Mouse (Mus musculus) G1E (cell line): ENCODE measurements around the gene Lrrc1. TPM values are rescaled to one million over a fixed set of nuclear protein-coding genes. Genes with fewer than 3 reads are reported as not detected.

Experiments
- ATAC-seq: 2 replicates; pipeline ENCODE4 v1.8.0; 2016; ENCODE audit warnings: mild to moderate bottlenecking; ENCODE audit not compliant: insufficient number of reproducible peaks, poor library complexity, low FRiP score, severe bottlenecking; ENCODE audit errors: extremely low read depth
- DNase-seq: peaks from one replicate; pipeline ENCODE4 v3.0.0; 2012; ENCODE audit warnings: low spot score
- H3K27me3 ChIP-seq: 2 replicates; pipeline ENCODE4 v1.6.1; 2012; ENCODE audit warnings: mild to moderate bottlenecking, low read length, inconsistent platforms; ENCODE audit not compliant: insufficient read depth
- H3K36me3 ChIP-seq: replicated peaks from 2 replicates; pipeline ENCODE3; 2012; ENCODE audit warnings: mild to moderate bottlenecking, inconsistent platforms
- H3K4me1 ChIP-seq: 2 replicates; pipeline ENCODE4 v1.6.1; 2012; ENCODE audit warnings: low read depth, low read length, inconsistent platforms, mixed read lengths; ENCODE audit not compliant: insufficient read depth
- H3K4me3 ChIP-seq: 2 replicates; pipeline ENCODE4 v1.5.1; 2012; ENCODE audit warnings: low read depth, mild to moderate bottlenecking, inconsistent platforms, low read length, moderate library complexity, mixed read lengths
- H3K9me3 ChIP-seq: replicated peaks from 2 replicates; pipeline ENCODE4 v1.6.1; 2012; ENCODE audit warnings: inconsistent platforms
- CTCF ChIP-seq: IDR thresholded peaks from 2 replicates; pipeline ENCODE4 v1.5.1; 2012; ENCODE audit warnings: low read depth, low read length, inconsistent platforms, mixed read lengths
- GATA1 ChIP-seq: IDR thresholded peaks from 2 replicates; pipeline ENCODE4 v1.6.1; 2012; ENCODE audit warnings: borderline replicate concordance, low read length, inconsistent platforms, mixed read lengths
- GATA2 ChIP-seq: IDR thresholded peaks from 2 replicates; pipeline ENCODE4 v1.6.1; 2012; ENCODE audit warnings: low read depth, low read length, inconsistent platforms, borderline replicate concordance
- POLR2AphosphoS5 ChIP-seq: IDR thresholded peaks from 2 replicates; pipeline ENCODE4 v1.6.1; 2012; ENCODE audit warnings: low read depth, low read length, inconsistent platforms; ENCODE audit not compliant: insufficient replicate concordance
- TAL1 ChIP-seq: conservative IDR thresholded peaks from 2 replicates; pipeline ENCODE4 v1.6.1; 2012; ENCODE audit warnings: low read depth, low read length, inconsistent platforms, mixed read lengths
- polyA plus RNA-seq: library from polyadenylated mRNA; stranded (reverse); fragments of >175 nt; gene quantifications from 2 replicates; pipeline ENCODE4 v1.2.3, GENCODE M21; 2012
- total RNA-seq, 2 experiments: library from RNA; stranded (forward) in 1 of 2; stranded (reverse) in 1 of 2; fragments of 200-1000 nt in 1 of 2; fragments of >200 nt in 1 of 2; fragmentation: Nextera tagmentation in 1 of 2; gene quantifications; 2 replicates each; pipeline ENCODE4 v1.2.3; 2014 to 2017

Gene Lrrc1
- total and polyA plus RNA-seq, 3 experiments: 0.16 TPM; not detected in 2

DNA sequence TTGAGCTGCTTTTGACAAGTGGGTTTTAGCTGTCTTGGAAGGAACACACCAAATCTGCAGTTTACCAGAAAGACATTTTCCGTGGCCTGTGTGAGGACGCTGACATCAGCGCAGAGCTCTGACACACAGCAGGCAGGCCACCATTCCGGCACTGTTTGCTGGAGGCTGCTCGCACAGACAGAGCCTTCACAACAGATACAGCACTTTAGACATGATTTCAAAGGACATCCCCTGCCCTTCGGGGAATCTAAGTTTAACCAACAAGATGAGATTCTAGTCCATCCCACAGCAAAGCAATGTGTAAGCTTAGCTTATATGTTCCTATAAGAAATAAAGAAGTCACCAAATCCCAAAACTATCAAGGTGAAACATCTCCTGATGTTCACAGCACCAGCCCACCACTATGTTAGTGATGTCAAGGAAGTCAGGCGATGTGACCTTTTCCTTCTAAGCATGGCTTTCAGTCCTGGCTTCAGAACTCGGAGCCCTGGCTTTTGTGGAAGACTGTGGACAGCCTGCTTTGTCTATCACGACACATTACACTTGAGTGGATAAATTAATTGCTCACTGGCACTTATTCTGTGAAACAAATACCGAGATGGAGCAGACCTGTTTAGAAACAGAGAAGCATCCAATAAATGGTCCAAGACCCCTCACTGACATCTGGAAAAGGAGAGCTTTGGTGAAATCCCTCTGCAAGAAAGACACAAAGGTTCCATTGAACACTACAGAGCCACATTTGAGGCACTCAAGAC, 66.3 kb downstream of the Lrrc1 start:
- Histone ChIP-seq H3K4me1 (no peaks in the 10 kb centered on the region), H3K27me3 (no peaks in the 10 kb centered on the region), H3K9me3 (peaks cover 57% of the 10 kb centered on the region), H3K36me3 (no peaks in the 10 kb centered on the region), H3K4me3 (no peak overlapping the region)
- DNase-seq: no peak
- TF ChIP-seq TAL1: no peak
- TF ChIP-seq GATA1: no peak
- no peak for TF ChIP-seq CTCF
- TF ChIP-seq GATA2: no peak
- ATAC-seq: no peak

DNA sequence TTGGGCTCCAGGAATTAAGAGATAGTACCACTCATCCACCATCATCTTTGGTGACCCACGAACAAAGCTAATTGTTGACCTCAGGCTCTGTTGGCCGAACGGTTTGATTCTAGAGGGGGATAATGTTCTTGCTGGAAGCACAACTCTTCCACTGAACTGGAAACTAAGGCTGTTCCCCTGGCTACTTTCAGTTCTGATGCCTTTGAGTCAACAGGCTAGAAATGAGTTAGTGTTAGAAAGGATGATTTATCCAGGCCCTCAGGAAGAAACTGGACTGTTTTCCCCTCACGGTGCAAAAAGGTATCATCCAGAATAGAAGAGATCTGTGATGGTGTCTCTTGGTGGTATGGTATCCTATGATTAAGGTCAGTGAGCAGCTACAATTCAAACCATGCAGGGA, 70.1 kb downstream of the Lrrc1 start:
- Histone ChIP-seq H3K4me3 (no peak overlapping the region), H3K27me3 (no peaks in the 10 kb centered on the region), H3K4me1 (no peaks in the 10 kb centered on the region), H3K9me3 (peaks cover 59% of the 10 kb centered on the region), H3K36me3 (no peaks in the 10 kb centered on the region)
- ATAC-seq: no peak
- TF ChIP-seq CTCF (no peak), GATA1 (no peak), GATA2 (no peak), TAL1 (no peak), POLR2AphosphoS5 (no peak)
- no peak for DNase-seq

DNA sequence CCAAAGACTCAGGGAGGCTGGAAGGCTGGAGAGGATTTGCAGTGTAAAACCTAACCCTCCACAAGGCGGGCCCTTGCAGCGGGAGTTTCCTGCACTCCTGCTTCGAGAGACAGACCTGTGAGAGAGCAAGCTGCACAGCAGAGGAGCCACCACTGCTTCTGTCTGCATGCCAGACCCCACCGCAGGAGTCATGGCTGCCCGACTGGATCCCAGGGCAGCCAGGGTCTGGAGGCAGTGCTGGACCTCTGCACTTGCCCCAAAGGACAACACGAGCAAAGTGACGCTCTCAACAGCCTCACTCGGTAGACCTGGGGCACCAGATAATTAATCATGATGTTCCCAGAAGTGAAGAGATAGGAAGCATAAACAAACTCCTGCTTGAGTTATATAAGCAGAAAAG, 72.1 kb downstream of the Lrrc1 start:
- no peak for DNase-seq
- Histone ChIP-seq H3K4me1 (no peaks in the 10 kb centered on the region), H3K27me3 (no peaks in the 10 kb centered on the region), H3K4me3 (0 out of 2 replicates have a peak overlapping the region, but pooled peaks have one; percentile 13), H3K36me3 (no peaks in the 10 kb centered on the region), H3K9me3 (peaks cover 62% of the 10 kb centered on the region)
- ATAC-seq: no peak
- TF ChIP-seq GATA2 (no peak), TAL1 (no peak), POLR2AphosphoS5 (no peak), GATA1 (no peak), CTCF (no peak)

DNA sequence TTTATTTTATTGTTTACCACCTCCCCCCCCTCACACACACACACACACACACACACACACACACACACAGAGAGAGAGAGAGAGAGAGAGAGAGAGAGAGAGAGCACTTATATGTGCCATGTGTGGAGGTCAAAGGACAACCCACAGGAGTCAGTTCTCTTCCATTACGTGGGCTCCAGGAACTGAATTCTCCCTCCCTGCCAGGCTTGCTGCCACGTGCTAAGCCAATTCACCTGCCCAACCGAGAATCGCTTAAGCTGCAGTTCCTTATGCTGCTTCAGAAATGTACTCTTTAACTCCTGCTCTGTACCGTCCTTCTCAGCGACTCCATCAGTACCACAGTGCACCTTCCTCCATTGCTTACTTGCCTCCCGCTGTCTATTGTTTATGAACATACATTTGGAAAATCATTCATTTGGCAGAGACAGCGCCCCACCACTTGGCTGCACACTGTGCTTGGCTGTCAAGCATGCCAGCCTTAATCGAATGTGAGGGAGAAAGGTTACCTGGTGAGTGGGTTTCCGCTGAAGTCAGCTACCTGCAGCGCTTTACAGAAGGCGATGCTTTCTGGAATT, 72.9 kb downstream of the Lrrc1 start:
- peaks cover 56% of the 10 kb centered on the region for H3K9me3 ChIP-seq
- H3K36me3 ChIP-seq: no peaks in the 10 kb centered on the region
- TF ChIP-seq GATA1 (no peak), GATA2 (no peak), CTCF (no peak), TAL1 (no peak), POLR2AphosphoS5 (no peak)
- no peaks in the 10 kb centered on the region for H3K27me3 ChIP-seq
- H3K4me3 ChIP-seq: no peak overlapping the region
- no peak for ATAC-seq
- no peaks in the 10 kb centered on the region for H3K4me1 ChIP-seq
- no peak for DNase-seq

DNA sequence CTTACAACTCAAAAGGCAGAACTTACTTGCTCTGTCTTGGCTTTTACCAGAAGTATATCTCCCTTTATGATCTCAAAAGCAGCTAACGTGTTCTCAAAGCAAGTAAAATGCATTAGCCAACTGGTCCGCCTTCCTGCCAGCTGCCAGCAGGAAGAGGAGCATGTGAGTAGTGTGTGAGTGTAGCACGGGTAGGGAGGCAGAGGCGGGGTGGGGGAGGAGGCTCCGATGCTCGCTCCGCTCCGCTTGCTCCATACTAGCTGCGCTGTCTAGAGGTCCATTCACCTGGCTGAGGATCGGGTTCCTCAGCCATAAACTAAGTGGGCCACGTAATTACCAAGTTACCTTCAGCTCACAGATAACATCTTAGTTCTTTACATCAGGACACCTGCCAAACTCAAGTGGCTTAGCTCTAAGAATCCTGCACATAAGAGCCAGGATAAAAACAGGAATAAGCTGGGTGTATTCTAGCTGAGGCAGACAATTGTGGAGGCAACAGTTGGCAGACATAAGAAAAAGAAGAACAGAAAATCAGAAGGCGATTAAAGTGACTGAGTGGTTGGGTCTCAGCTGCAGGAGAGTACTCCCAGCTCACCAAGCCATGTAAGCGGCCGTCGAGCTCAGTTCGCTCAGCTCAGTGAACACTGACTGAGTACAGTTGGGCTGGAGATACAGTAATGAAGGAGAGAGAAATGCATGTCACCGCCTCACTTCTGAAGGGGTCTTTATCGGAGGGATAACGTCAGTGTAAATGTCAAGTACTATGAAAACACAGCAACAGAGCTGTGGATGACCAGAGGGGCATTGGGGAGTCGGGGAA, 74.7 kb downstream of the Lrrc1 start:
- DNase-seq: no peak
- no peak for ATAC-seq
- Histone ChIP-seq H3K36me3 (no peaks in the 10 kb centered on the region), H3K4me3 (no peak overlapping the region), H3K4me1 (no peaks in the 10 kb centered on the region), H3K9me3 (peaks cover 63% of the 10 kb centered on the region), H3K27me3 (no peaks in the 10 kb centered on the region)
- TF ChIP-seq GATA1: no peak
- no peak for TF ChIP-seq GATA2
- TF ChIP-seq CTCF: no peak
- TF ChIP-seq TAL1: no peak
- no peak for TF ChIP-seq POLR2AphosphoS5

DNA sequence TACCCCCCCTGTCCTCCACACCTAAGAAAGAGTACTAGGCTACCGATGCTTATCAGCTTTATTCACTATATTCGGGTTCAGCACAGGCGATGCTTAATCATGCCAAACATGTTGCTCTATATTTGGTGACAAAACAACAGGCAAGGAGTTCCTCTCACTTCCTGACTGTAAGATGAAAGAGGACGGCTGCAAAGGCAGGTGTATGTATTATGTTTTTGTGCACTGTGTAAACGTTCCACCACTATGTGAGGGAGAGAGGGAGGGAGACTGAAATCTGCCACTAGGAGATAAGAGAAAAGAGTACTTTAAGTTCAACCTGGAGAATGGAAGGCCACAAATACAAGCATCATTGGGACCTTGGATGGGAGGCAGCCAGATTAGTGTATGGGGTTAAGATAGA, 77.7 kb downstream of the Lrrc1 start:
- ATAC-seq (no peak), DNase-seq (no peak)
- Histone ChIP-seq H3K9me3 (peaks cover 54% of the 10 kb centered on the region), H3K36me3 (no peaks in the 10 kb centered on the region), H3K27me3 (no peaks in the 10 kb centered on the region), H3K4me1 (no peaks in the 10 kb centered on the region), H3K4me3 (no peak overlapping the region)
- TF ChIP-seq GATA1 (no peak), TAL1 (no peak), POLR2AphosphoS5 (no peak), CTCF (no peak), GATA2 (no peak)
